Mouse (Mus musculus) urinary bladder, postnatal 14 days (tissue): ENCODE measurements at regions not wholly inside any gene's neighbourhood (a gene's known extent, or its start where the extent isn't known, plus 50 kb on each side); places are given as distances from the start of the nearest gene placed in this dataset.

Source experiments
- DNase-seq: peaks from one replicate; pipeline ENCODE4 v3.0.0; 2021; ENCODE audit warnings: low spot score

DNA sequence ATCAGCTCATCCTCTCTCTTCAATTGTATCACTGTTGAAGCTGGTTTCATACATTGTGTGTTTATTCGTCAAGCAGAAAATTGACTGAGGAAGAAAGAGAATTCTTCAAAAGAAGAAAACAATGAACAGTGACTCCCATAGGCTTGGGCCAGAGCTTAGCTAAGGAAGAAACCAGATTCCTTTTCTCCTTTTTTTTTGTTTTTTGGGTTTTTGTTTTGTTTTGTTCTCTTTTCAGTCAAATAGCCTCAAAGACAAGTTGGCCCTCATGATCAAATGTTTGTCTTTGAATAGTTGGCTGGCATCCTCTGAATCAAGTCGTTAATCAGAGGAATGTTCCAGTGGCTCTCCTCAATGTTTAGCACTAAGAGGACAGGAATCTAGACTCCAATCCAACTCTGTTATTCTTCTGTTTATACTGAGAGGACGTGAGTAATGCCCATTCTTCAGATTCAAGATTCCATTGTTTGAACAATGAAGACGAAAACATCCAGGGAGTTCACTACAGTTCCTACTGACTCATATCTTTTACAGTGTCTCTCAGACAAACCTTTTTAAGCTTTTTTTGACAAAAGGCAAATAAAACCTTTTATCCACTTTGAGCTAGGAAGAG lies 86.1 kb upstream of the Adgrl4 start:
- DNase-seq = no peak

DNA sequence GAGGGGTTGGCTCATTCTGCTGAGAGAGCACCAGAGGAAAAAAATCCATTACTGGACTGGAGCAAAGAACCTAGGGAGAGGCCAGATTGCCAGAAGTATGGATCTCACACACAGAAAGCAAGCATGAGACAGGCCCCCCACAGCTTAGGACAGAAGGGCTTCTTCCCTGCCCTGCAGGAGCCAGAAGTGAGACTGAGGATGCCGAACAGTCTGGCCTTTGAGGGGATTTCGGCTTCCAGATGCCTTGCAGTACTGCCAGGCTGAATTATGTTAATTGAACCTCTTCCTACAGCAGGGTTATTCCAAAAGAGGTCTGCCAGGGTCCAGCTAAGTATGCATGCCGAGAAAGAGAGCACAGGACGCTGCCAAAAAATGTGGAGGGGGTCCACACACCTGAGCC lies 71.4 kb upstream of the Adgrl4 start:
- no peak for DNase-seq

DNA sequence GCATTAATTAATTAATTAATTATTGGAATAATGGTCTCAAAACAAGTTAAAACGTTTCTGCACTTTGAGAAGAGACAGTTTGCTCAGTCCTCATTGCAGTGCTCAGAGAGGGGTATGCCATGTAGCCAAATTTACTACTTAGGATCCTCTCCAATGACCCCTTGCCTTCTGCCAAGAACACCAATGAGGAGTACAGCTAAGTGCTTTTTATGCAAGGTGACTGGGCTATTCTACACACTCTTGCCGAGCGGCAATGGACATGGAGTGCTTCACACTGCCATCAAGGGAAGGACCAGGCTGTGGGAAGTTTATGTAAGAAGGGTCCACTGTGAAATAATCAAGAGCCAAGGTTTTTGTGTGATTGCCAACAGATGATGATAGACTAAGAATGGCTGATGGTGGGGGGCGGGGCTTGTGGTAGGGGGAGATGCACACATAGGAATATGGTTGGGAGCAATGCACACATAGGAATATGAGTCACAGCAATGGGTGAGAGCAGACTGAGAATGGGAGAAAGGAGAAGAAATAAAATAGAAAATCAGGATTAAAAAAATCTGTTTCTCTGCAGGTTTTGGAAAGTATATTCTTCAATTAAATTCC lies 70.9 kb upstream of the Adgrl4 start:
- DNase-seq = no peak

DNA sequence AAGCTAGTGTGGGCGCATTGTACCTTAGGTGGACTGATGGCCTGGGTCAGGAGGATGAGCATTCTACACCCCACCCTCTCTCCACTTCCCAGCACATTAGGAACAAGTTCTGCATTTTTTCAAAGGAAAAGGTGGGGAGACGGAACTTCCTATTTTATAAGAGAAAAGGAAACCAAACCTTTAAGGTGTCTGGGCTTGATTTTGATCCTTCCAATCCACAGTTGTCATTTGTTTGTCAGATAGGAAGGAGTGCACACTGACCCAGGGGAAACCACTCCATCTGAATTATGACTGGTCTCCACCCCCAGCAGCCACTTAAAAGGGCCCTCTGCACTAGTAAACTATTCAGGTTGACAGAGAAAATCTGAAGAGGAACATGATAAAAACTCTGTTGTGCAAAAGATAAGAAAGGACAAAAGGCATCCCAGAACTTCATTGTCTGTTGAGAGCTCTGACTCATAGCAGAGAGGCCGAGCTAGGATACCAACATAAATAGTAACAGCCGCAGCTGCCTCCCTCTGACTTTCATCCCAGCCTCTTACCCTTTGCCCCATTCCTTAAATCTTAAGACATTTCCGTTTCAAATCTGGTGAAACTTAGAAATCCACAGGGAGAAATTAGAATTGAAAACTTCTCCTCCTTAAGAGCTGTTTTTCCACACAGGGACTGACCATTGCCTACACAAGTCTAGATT lies 54.2 kb upstream of the Adgrl4 start:
- no peak for DNase-seq

DNA sequence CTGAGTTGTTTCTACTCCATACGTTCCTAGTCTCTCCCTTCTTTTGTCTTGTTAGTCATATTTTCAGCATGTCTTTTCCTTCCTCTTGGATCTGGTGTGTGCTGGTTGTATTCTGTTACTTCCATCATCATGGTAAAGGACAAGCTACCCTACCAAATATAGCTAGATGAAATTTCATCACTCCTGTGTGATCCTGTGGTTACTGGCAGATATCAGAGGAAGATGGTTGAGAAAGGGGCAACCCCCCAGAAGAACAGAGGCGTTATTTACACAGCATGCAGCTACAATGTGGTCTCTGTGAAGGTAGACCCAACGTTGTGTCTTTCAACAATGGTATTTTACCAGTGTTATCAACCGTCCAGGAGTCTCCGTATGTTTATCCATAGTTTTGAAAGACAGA lies 52.8 kb upstream of the Adgrl4 start:
- DNase-seq = no peak

DNA sequence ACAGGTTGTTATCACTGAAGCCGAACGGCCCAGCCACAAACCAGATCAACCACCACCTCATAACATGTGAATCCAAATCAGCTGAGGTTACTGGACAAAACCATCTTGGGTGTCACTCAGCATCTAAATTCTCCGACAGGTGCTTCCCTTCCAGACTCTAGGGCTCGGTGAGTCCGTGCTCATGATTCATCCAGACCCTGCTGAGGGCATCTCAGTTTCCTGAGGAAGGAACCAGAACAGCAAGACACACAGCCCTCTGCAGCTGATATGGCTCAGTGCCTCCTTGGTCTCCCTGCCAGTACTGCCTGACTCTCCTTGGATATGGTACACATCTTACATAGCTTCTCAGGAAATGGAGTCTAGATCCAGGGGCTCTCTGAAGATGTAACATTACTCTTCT lies 51.6 kb upstream of the Adgrl4 start:
- no peak for DNase-seq
